Mouse (Mus musculus): Measurements from ENCODE around the gene Rps23.
"Not testable (repeated sequence)": the region's sequence is repeated elsewhere in the genome, so short reads cannot be mapped to it uniquely, and the experiment has no call there.

Gene Rps23

DNA sequence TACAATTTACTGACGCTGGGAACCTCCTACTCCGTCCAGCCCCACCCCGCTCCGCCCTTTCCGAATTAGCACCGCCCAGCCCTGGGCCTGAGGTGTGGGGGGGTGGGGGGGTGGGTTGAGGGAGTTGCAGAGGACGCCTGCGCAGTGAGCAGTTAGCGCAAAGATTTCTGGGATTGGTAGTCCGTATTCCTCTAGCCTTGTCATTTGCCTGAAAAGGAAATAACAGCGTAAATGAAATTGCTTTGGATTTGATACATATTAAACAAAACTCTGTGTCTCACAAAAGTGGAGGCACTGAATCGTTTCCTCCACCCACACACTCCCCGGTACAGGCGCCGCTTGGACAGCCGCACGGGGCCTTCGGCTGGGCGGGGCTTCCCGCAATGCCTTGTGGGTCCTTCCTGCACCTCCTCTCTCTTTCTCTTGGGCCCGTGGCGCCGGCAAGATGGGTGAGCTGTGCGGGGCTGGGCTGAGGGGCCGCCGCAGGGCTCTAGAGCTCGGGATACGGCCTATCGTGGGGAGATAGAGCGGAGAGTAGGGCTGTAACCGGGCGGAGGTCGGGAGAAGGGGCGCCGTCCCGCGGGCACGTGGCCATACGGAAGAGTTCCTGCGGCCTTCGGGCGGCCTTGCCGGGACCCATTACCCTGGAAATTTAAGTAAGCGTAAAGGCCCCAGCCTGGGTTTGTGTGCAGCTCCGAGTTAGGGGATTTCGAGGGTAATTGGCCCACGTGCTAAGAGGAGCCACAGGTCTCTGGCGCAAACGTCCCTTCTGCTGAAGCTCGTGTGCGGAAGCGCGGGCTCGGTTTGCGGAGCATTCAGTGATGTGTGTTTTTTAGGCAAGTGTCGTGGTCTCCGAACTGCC is at the start of gene Rps23:
Rps23 (plus strand) TSS at position 208 of the 862 bp plus-strand sequence.
- peak; percentile 84 to 85 for DNase-seq (ENCODE audit: low spot score in 2 of 2)

- no peak for DNase-seq (ENCODE audit: low spot score in 2 of 2)
These were observed 40.9 kb upstream of the Rps23 start for GRCm38 (mm10) chr13:90881727-90882429.

DNA sequence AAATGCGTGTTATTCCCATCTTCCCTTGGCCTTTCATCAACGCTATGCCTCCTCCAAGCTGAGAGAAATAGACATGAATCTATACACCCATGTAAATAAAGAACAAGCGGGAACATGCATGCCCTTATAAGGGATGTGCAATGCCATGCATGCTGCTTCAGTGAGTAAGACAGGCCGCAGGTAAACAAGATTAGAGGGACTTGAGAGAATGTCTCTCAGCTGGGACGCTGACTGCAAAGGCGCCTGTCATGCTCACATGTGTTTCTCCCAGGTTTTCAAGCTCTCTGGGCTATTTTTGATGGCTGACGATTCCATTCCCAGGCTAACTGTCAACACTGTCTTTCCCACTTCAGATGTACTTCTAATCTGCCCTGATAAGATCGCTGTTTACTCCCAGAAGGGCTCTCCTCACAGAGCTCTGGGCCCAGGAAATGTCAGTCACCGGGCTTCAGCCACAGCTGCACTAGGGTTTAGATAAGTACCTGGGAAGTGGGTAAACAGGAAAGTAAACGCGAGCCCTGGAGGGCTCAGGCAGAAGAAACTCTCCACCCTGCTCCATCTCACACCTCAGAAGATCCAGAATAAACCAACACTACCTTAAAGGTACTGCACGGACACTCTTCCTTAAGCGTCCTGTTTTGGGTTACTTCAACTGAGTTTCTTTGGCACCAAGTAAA is 36.8 kb upstream of the Rps23 start:
- DNase-seq (ENCODE audit: low spot score in 2 of 2) = no peak

DNA sequence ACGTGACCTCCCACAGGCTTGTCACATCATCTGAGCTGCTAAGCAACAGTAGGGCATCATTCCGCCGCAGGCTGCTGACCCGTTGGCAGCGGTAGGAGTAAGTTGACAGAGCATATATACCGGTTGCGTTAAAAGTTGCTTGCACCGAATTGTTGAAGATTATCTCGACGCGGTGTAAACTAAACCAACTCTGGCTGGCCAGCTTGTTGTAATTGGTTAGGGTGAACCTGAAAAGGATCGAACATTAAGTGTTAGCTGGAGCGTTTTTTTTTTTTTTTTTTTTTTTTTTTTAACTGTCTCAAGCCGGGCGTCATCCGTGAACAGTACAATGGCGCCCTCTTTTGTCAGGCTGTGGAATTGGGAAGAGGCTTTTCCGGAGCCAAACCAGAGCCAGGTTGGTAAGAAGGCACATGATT is 36.2 kb upstream of the Rps23 start:
- peak; percentile 13 to 62 for DNase-seq (ENCODE audit: low spot score in 2 of 2)

DNA sequence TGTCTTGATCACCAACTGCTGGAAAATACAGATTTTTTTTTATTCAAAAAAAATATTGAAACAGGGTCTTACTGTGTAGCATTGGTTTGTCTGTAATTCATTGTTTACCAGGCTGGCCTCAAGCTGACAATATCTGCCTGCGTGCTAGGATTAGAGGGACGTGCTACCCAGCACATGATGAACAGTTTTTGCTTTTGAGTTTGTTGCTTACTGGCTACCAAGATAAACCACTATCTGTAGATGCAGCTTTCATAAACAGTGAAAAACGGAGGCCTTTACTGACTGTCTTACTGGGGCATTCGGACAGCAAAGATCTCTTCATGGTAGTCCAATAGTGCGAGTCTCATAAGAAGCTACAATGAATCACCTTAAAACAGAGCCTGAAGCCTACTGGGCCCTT is 32.6 kb upstream of the Rps23 start:
- no peak for DNase-seq (ENCODE audit: low spot score in 2 of 2)

- no peak for DNase-seq (ENCODE audit: low spot score in 2 of 2)
These were observed 27.9 kb upstream of the Rps23 start for GRCm38 (mm10) chr13:90894819-90895218.

DNA sequence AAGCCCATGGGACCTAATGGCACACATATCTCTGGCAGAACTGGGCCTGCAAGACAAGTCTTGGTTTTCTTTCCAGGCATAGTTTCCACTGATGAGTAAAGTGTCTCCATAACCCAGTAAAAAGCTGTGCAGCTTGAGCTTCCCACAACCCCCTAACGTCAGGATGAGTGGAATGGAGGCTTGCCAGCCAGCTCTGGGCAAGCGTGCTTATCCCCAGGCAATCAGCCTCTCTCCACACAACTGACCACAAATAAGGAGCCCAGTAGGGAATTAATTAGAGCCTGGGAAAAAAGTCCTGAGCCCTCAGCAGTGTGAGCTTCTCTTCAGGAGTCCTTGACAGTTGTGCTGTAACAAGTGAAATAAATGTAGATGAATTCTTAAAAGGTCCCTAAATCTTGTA is 26.7 kb upstream of the Rps23 start:
- no peak for DNase-seq (ENCODE audit: low spot score in 2 of 2)

DNA sequence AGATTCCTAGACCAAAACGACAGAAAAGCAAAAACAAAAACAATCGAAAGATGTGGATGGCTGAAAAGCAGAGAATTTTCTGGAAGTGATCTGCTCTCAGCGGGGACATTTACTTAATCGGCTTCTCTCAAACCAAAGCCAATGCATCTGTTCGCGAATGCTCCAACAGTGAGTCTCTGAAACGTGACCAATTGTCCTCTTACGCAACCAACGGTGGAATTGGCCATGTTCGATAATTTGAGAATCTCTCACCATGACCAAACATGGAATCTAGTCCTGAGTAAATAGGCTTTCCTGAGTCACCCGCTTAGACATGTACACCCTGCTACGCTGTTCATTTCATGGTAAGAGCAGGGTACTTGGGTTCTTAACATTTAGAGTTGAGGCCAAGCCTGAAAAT is 25.9 kb upstream of the Rps23 start:
- DNase-seq (ENCODE audit: low spot score in 2 of 2) = no peak

DNA sequence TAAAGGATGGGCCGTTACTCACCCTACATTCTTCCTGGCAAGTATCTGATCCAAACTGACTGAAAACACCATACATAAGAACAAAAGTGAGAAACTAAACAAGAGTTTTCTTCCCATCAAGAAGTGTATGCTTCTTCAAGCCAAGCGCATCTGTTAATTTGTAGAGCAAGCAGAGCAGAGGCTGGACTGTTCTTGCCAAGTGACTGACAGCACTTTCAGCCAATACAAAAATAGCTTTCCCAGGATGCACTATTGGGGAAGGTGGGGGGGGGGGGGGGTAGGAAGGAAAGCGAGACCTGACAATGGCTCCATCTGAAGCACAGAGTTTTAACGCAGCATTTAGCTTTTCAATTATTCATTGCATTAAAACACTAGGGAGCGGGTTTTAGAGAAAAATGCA is 17.6 kb upstream of the Rps23 start, which contains the start of gene Atp6ap1l:
Atp6ap1l (minus strand) TSS at position 180 of the 400 bp plus-strand sequence.
- no peak for DNase-seq (ENCODE audit: low spot score in 2 of 2)

GRCm38 (mm10) chr13:90907376-90907775 is 15.4 kb upstream of the Rps23 start:
- DNase-seq (ENCODE audit: low spot score in 2 of 2) = no peak

- no peak for DNase-seq (ENCODE audit: low spot score in 2 of 2)
These were observed 9.7 kb upstream of the Rps23 start for GRCm38 (mm10) chr13:90912760-90913674.

DNA sequence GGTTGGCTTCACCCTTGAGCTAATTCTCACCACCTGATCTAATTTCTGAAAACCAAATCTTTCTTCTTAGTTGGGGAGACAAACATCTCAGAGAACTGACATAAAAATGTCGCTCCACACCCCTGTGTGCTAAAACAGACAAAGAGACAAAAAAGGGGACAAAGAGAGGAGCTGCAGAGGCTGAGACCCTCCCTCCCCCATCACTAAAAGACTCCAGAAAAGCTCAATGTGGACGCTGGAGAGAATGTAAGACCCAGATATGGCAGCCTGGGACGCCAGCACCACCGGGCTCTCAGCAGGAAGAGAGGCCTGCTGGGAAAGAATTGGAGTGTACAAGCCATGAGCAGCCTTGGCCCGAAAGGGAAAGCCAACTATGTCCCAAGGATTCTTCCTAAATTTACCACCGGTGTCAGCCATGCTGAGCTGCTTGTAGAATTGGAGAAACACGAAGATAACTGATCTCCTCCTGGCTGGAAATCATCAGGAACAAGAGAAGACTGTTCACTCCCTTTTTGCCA is 9.0 kb upstream of the Rps23 start:
- DNase-seq (ENCODE audit: low spot score in 2 of 2) = no peak

DNA sequence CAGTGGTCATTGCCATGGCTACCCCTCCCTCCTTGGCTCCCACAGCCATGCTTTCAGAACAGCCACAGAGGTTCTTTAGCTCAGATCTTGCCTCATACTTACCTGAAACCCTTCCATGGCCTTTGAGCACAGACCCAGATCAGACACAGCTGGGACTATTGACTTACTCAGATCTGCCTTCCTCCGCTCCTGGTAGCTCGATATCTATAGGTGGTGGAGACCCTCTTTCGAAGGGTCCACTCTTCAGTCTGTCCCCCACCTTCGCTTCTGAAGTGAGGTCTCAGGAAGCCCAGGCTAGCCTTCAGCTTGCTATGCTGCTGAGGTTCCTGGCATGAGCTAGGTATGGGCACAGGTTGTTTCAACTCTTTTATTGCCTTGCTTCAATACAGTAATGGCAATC is 8.0 kb upstream of the Rps23 start:
- no peak for DNase-seq (ENCODE audit: low spot score in 2 of 2)

DNA sequence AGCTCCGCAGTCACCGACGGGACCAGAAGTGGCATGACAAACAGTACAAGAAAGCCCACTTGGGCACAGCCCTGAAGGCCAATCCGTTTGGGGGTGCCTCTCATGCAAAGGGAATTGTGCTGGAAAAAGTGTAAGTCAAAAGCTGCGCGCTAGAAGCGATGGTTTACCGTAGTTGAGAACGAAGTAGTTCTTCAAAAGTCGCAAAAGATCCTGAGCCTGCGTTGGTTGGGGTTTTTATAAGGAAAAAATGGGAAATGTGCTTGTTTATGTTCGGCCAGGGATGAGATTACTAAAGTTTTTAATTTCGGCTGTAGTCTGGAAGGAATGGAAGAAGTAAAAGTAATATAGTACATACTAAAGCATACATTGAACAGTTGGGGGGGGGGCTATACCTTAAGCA is 859 bp downstream of the Rps23 start:
- not testable (repeated sequence) for DNase-seq (ENCODE audit: low spot score in 2 of 2)

GRCm38 (mm10) chr13:90924072-90924471 is 1.3 kb downstream of the Rps23 start:
- DNase-seq (ENCODE audit: low spot score in 2 of 2) = no peak

GRCm38 (mm10) chr13:90925191-90925590 is 2.4 kb downstream of the Rps23 start:
- DNase-seq (ENCODE audit: low spot score in 2 of 2) = no peak

GRCm38 (mm10) chr13:90926125-90926765 is 3.5 kb downstream of the Rps23 start:
- DNase-seq (ENCODE audit: low spot score in 2 of 2) = no peak

DNA sequence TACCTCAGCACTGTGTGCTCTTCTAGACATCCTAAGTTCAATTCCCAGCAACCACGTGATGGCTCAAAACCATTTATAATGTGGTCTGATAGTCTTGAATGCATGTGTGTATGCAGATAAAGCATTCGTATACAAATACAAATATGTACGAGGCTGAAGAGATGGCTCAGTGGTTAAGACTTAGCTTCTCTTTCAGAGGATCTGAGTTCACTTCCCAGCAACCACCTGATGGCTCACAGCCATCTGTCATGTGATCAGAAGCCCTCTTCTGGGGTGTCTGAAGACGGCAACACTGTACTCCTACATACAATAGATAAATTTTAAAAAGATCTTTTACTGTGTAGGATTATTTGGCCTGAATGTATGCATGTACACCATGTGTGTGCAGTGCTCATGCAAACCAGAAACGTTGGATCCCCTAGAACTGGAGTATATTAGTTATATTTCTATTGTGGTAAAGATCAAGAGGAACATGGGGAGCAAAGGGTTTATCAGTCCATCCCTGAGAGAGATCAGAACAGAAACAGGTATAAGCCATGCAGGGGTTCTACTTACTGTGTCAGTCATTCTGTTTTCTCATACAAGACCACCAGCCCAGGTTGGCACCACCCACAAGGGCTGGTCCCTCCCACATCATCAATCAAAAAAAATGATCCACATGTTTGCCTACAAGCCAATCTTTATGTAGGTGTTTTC is 4.3 kb downstream of the Rps23 start:
- no peak for DNase-seq (ENCODE audit: low spot score in 2 of 2)

- not testable (repeated sequence) for DNase-seq (ENCODE audit: low spot score in 2 of 2)
These were observed 5.5 kb downstream of the Rps23 start for GRCm38 (mm10) chr13:90928266-90928665.

DNA sequence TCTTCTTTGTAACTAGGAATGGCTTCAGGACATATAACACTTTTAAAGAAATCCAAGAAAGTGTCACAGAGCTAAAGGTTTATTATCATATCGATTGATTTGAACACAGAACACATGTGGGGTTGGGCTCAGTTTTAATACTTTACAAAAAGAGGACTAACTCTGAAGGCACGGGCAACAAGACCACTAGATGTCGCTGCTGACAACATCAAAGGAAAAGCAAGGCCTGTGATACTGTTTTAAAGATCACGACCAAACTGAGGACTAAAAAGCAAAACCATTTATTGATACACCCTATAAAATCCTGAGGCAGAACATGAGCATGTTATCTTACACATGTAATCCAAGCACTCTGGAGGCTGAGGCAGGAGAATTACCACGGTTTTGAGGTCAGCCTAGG is 7.1 kb downstream of the Rps23 start:
- peak; percentile 44 to 74 for DNase-seq (ENCODE audit: low spot score in 2 of 2)

All from thymus, postnatal 10 days (tissue).